Mouse (Mus musculus): ENCODE results near the gene Arpc5. TPM values are rescaled to one million over a fixed set of nuclear protein-coding genes. Genes with fewer than 3 reads are reported as not detected.

Gene Arpc5
- total and polyA plus RNA-seq, 2 experiments from 2014 or later: 168 to 410 TPM

GRCm38 (mm10) chr1:152795688-152796255 lies 29.4 kb downstream of the Arpc5 start:
- Histone ChIP-seq H3K4me3 (ENCODE audit: low read depth, low read length) (no peak overlapping the region), H3K4me1 (ENCODE audit: insufficient read depth, low read length) (no peaks in the 10 kb centered on the region), H3K9me3 (ENCODE audit: low read length) (no peaks in the 10 kb centered on the region), H3K27me3 (ENCODE audit: insufficient read depth, low read length) (no peaks in the 10 kb centered on the region), H3K27ac (ENCODE audit: low read depth, low read length) (no peak overlapping the region), H3K36me3 (ENCODE audit: insufficient read depth, low read length) (no peaks in the 10 kb centered on the region), H3K4me2 (ENCODE audit: low read depth, low read length, poor library complexity, severe bottlenecking) (no peak overlapping the region), H3K9ac (replicated peaks; ENCODE audit: low read length, poor library complexity, severe bottlenecking) (no peak overlapping the region)
- ATAC-seq (ENCODE audit: low FRiP score) (no peak), DNase-seq (ENCODE audit: low spot score) (no peak)
- WGBS: 82% methylated on average over 8 of the region's 8 CpGs
- no peak for TF ChIP-seq CTCF (IDR thresholded peaks at IDR 0.05)

GRCm38 (mm10) chr1:152796683-152797263 lies 30.4 kb downstream of the Arpc5 start:
- Histone ChIP-seq H3K4me2 (ENCODE audit: low read depth, low read length, poor library complexity, severe bottlenecking) (no peak overlapping the region), H3K4me3 (ENCODE audit: low read depth, low read length) (no peak overlapping the region), H3K4me1 (ENCODE audit: insufficient read depth, low read length) (no peaks in the 10 kb centered on the region), H3K9ac (replicated peaks; ENCODE audit: low read length, poor library complexity, severe bottlenecking) (no peak overlapping the region), H3K27ac (ENCODE audit: low read depth, low read length) (no peak overlapping the region), H3K9me3 (ENCODE audit: low read length) (no peaks in the 10 kb centered on the region), H3K36me3 (ENCODE audit: insufficient read depth, low read length) (no peaks in the 10 kb centered on the region), H3K27me3 (ENCODE audit: insufficient read depth, low read length) (no peaks in the 10 kb centered on the region)
- 80% methylated on average over 8 of the region's 8 CpGs for WGBS
- no peak for TF ChIP-seq CTCF (IDR thresholded peaks at IDR 0.05)
- ATAC-seq (ENCODE audit: low FRiP score) (no peak), DNase-seq (ENCODE audit: low spot score) (no peak)

GRCm38 (mm10) chr1:152798125-152798524 lies 31.8 kb downstream of the Arpc5 start:
- H3K27me3 ChIP-seq (ENCODE audit: insufficient read depth, low read length): no peaks in the 10 kb centered on the region
- no peak for DNase-seq (ENCODE audit: low spot score)
- H3K9me3 ChIP-seq (ENCODE audit: low read length): no peaks in the 10 kb centered on the region
- no peak overlapping the region for H3K27ac ChIP-seq (ENCODE audit: low read depth, low read length)
- H3K9ac ChIP-seq (replicated peaks; ENCODE audit: low read length, poor library complexity, severe bottlenecking): no peak overlapping the region
- no peaks in the 10 kb centered on the region for H3K4me1 ChIP-seq (ENCODE audit: insufficient read depth, low read length)
- no peak for ATAC-seq (ENCODE audit: low FRiP score)
- H3K4me3 ChIP-seq (ENCODE audit: low read depth, low read length): no peak overlapping the region
- H3K4me2 ChIP-seq (ENCODE audit: low read depth, low read length, poor library complexity, severe bottlenecking): no peak overlapping the region
- 84% methylated on average over 9 of the region's 9 CpGs for WGBS
- H3K36me3 ChIP-seq (ENCODE audit: insufficient read depth, low read length): no peaks in the 10 kb centered on the region
- TF ChIP-seq CTCF (IDR thresholded peaks at IDR 0.05): no peak

- 14% methylated on average over 2 of the region's 2 CpGs for WGBS
Observed at GRCm38 (mm10) chr1:152799897-152800296, 33.6 kb downstream of the Arpc5 start, which contains the start of gene Ncf2. Gene Ncf2 (plus strand): TSS chr1:152800194.

GRCm38 (mm10) chr1:152800633-152801176 lies 34.4 kb downstream of the Arpc5 start:
- ATAC-seq (ENCODE audit: low FRiP score) (no peak), DNase-seq (ENCODE audit: low spot score) (no peak)
- no peaks in the 10 kb centered on the region for H3K9me3 ChIP-seq (ENCODE audit: low read length)
- H3K36me3 ChIP-seq (ENCODE audit: insufficient read depth, low read length): no peaks in the 10 kb centered on the region
- H3K9ac ChIP-seq (replicated peaks; ENCODE audit: low read length, poor library complexity, severe bottlenecking): no peak overlapping the region
- WGBS: 86% methylated on average over 13 of the region's 13 CpGs
- no peak overlapping the region for H3K27ac ChIP-seq (ENCODE audit: low read depth, low read length)
- no peak overlapping the region for H3K4me3 ChIP-seq (ENCODE audit: low read depth, low read length)
- no peak overlapping the region for H3K4me2 ChIP-seq (ENCODE audit: low read depth, low read length, poor library complexity, severe bottlenecking)
- TF ChIP-seq CTCF (IDR thresholded peaks at IDR 0.05): no peak
- no peaks in the 10 kb centered on the region for H3K27me3 ChIP-seq (ENCODE audit: insufficient read depth, low read length)
- H3K4me1 ChIP-seq (ENCODE audit: insufficient read depth, low read length): no peaks in the 10 kb centered on the region

More at GRCm38 (mm10) chr1:152799897-152800296, 33.6 kb downstream of the Arpc5 start, which contains the start of gene Ncf2:
- H3K4me1 ChIP-seq (ENCODE audit: insufficient read depth, low read length): no peaks in the 10 kb centered on the region
- TF ChIP-seq CTCF (IDR thresholded peaks at IDR 0.05): no peak
- H3K27me3 ChIP-seq (ENCODE audit: insufficient read depth, low read length): no peaks in the 10 kb centered on the region
- ATAC-seq (ENCODE audit: low FRiP score): no peak
- H3K9ac ChIP-seq (replicated peaks; ENCODE audit: low read length, poor library complexity, severe bottlenecking): no peak within 1 kb of the TSS
- no peak within 1 kb of the TSS for H3K4me2 ChIP-seq (ENCODE audit: low read depth, low read length, poor library complexity, severe bottlenecking)
- no peaks in the 10 kb centered on the region for H3K36me3 ChIP-seq (ENCODE audit: insufficient read depth, low read length)
- no peak within 1 kb of the TSS for H3K27ac ChIP-seq (ENCODE audit: low read depth, low read length)
- H3K4me3 ChIP-seq (ENCODE audit: low read depth, low read length): no peak within 1 kb of the TSS
- DNase-seq (ENCODE audit: low spot score): no peak
- no peaks in the 10 kb centered on the region for H3K9me3 ChIP-seq (ENCODE audit: low read length)

GRCm38 (mm10) chr1:152804907-152805306 lies 38.6 kb downstream of the Arpc5 start:
- no peak overlapping the region for H3K9ac ChIP-seq (replicated peaks; ENCODE audit: low read length, poor library complexity, severe bottlenecking)
- no peaks in the 10 kb centered on the region for H3K4me1 ChIP-seq (ENCODE audit: insufficient read depth, low read length)
- H3K36me3 ChIP-seq (ENCODE audit: insufficient read depth, low read length): no peaks in the 10 kb centered on the region
- no peak for ATAC-seq (ENCODE audit: low FRiP score)
- no peak for TF ChIP-seq CTCF (IDR thresholded peaks at IDR 0.05)
- H3K27me3 ChIP-seq (ENCODE audit: insufficient read depth, low read length): no peaks in the 10 kb centered on the region
- no peaks in the 10 kb centered on the region for H3K9me3 ChIP-seq (ENCODE audit: low read length)
- no peak overlapping the region for H3K4me2 ChIP-seq (ENCODE audit: low read depth, low read length, poor library complexity, severe bottlenecking)
- WGBS: 84% methylated on average over 6 of the region's 6 CpGs
- no peak overlapping the region for H3K4me3 ChIP-seq (ENCODE audit: low read depth, low read length)
- no peak for DNase-seq (ENCODE audit: low spot score)
- no peak overlapping the region for H3K27ac ChIP-seq (ENCODE audit: low read depth, low read length)

Data from midbrain, postnatal 0 days (tissue).